In the genomic region with DNA sequence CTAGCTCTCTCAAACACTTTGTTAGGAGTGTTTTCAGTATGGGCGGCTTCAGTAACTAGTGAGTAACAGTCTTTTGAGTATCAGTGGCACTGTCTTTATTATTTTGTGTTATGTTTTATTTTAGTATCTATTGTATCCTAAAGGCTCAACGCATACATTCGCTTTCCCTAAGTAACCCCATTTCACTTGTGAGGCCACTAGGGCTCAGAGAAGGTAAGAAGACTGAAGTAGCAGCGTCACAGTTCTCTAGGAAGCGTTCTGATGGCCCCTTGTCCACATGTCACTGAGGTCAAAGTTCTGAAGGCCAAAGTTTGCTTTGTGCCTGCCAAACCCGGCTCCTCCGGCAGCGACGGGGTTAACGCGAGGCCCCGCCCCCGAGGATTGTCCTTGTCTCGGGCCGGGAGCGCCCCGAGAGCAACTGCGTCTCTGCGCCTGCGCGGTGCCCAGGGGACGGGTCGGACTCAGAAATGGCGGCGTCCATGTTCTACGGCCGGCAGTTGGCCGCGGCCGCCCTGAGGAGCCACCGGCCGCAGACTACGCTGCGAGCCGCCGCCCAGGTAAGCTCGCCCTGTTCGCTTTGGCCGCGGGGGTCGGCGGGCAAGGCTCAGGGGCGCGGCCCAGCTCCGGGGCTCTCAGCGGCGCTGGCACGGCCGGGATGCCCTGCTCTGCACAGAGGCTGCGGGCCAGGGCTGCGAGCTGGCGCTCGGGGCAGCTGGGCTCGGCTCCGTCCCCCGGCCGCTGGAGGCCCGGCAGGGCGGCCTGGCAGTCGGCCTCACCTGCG, we compare ENCODE assay signal across 7 mouse cellular contexts. TPM values are rescaled to one million over a fixed set of nuclear protein-coding genes. Genes with fewer than 3 reads are reported as not detected.
DNase-seq lines count a peak whose midpoint lies in the region; ATAC-seq lines count a peak whose summit lies in the region.

No protein-coding gene starts in this region.

- WGBS in embryonic facial prominence, embryonic 11.5 days = 3% methylated on average over 61 of the region's 61 CpGs
- 4% methylated on average over 61 of the region's 61 CpGs for WGBS in limb, embryonic 10.5 days
- 5% methylated on average over 47 of the region's 61 CpGs for WGBS in midbrain, embryonic 13.5 days

- H3K4me3 ChIP-seq in embryonic facial prominence, embryonic 11.5 days (ENCODE audit: low read depth, low read length) = peak overlapping the region; percentile 89
- peak overlapping the region; percentile 100 for H3K4me3 ChIP-seq in limb, embryonic 10.5 days
- H3K4me3 ChIP-seq in midbrain, embryonic 13.5 days (replicated peaks) = peak overlapping the region; percentile 96

- no peaks in the 10 kb centered on the region; the same call in 1 of the 2 replicates for H3K36me3 ChIP-seq in embryonic facial prominence, embryonic 11.5 days (replicated peaks; ENCODE audit: control insufficient read depth, insufficient read depth, low read depth, low read length)
- peaks cover 26% of the 10 kb centered on the region for H3K36me3 ChIP-seq in limb, embryonic 10.5 days
- peaks cover 8% of the 10 kb centered on the region; the same call in 1 of the 2 replicates for H3K36me3 ChIP-seq in midbrain, embryonic 13.5 days

- H3K4me2 ChIP-seq in embryonic facial prominence, embryonic 11.5 days (ENCODE audit: low read depth, low read length) = peak overlapping the region; percentile 38
- peak overlapping the region; percentile 62 for H3K4me2 ChIP-seq in midbrain, embryonic 13.5 days (replicated peaks)

- H3K27ac ChIP-seq in embryonic facial prominence, embryonic 11.5 days (replicated peaks; ENCODE audit: low read depth, low read length) = 0 out of 2 replicates have a peak overlapping the region, but pooled peaks have one; percentile 53
- peak overlapping the region; percentile 98 for H3K27ac ChIP-seq in limb, embryonic 10.5 days
- peak overlapping the region; percentile 84 for H3K27ac ChIP-seq in midbrain, embryonic 13.5 days

- peak; percentile 93 for ATAC-seq in embryonic facial prominence, embryonic 11.5 days (replicated peaks; ENCODE audit: insufficient number of reproducible peaks, low FRiP score, low TSS enrichment, low read depth)
- ATAC-seq in granulocyte monocyte progenitor cell, adult 5-6 weeks (replicated peaks; ENCODE audit: poor library complexity, severe bottlenecking) = peak; percentile 98
- peak; percentile 97 for ATAC-seq in midbrain, embryonic 13.5 days

- no peaks in the 10 kb centered on the region for H3K4me1 ChIP-seq in embryonic facial prominence, embryonic 11.5 days (ENCODE audit: control insufficient read depth, insufficient read depth, low read length)
- H3K4me1 ChIP-seq in limb, embryonic 10.5 days = peaks cover 12% of the 10 kb centered on the region
- peaks cover 22% of the 10 kb centered on the region for H3K4me1 ChIP-seq in midbrain, embryonic 13.5 days (replicated peaks)

- DNase-seq in adrenal gland, postnatal 14 days = peak; percentile 99
- peak; percentile 97 for DNase-seq in embryonic facial prominence, embryonic 11.5 days (ENCODE audit: low spot score)
- DNase-seq in kidney, adult 11 months = peak; percentile 92
- DNase-seq in limb, embryonic 10.5 days (ENCODE audit: low spot score) = peak; percentile 99
- DNase-seq in spleen, adult 12 weeks (ENCODE audit: low spot score) = peak; percentile 84

- H3K9me3 ChIP-seq in embryonic facial prominence, embryonic 11.5 days (replicated peaks; ENCODE audit: control insufficient read depth, low read length) = no peaks in the 10 kb centered on the region
- no peaks in the 10 kb centered on the region for H3K9me3 ChIP-seq in limb, embryonic 10.5 days (replicated peaks)
- H3K9me3 ChIP-seq in midbrain, embryonic 13.5 days = no peaks in the 10 kb centered on the region

- peak overlapping the region; percentile 91 for H3K9ac ChIP-seq in embryonic facial prominence, embryonic 11.5 days (replicated peaks; ENCODE audit: low read length)
- H3K9ac ChIP-seq in midbrain, embryonic 13.5 days (replicated peaks) = peak overlapping the region; percentile 96

- no peaks in the 10 kb centered on the region for H3K27me3 ChIP-seq in embryonic facial prominence, embryonic 11.5 days (ENCODE audit: control insufficient read depth, insufficient read depth, low read length)
- H3K27me3 ChIP-seq in limb, embryonic 10.5 days (ENCODE audit: low read depth, poor library complexity, severe bottlenecking) = no peaks in the 10 kb centered on the region
- H3K27me3 ChIP-seq in midbrain, embryonic 13.5 days = no peaks in the 10 kb centered on the region

RNA-seq across cellular contexts. Expression of gene Nudt15, which starts 4.5 kb away (rescaled TPM):
- 8.9 and 9.6 TPM in 2 replicates for total RNA-seq in adrenal gland, postnatal 14 days (2021)
- polyA plus RNA-seq in embryonic facial prominence, embryonic 11.5 days (2014; fragmentation: Nextera tagmentation; extraction: Ambion mirVana) = 9.8 and 10.0 TPM in 2 replicates
- total RNA-seq in granulocyte monocyte progenitor cell, adult 5-6 weeks (2014; fragmentation: Nextera tagmentation) = 0.09 and 4.1 TPM in 2 replicates
- 5.3 and 5.6 TPM in 2 replicates for total RNA-seq in granulocyte monocyte progenitor cell, adult 5-6 weeks (2017)
- polyA plus RNA-seq in limb, embryonic 10.5 days (2016; fragmentation: Nextera tagmentation; extraction: Ambion mirVana) = 6.6 and 7.6 TPM in 2 replicates
- 9.1 and 11.0 TPM in 2 replicates for polyA plus RNA-seq in midbrain, embryonic 13.5 days (2015; fragmentation: Nextera tagmentation; extraction: Ambion mirVana)

RNA-seq across cellular contexts. Expression of gene Sucla2, which starts 27.4 kb away (rescaled TPM):
- 999 and 1,057 TPM in 2 replicates for total RNA-seq in adrenal gland, postnatal 14 days (2021)
- polyA plus RNA-seq in embryonic facial prominence, embryonic 11.5 days (2014; fragmentation: Nextera tagmentation; extraction: Ambion mirVana) = 126 and 134 TPM in 2 replicates
- total RNA-seq in granulocyte monocyte progenitor cell, adult 5-6 weeks (2014; fragmentation: Nextera tagmentation) = 56.4 and 79.2 TPM in 2 replicates
- total RNA-seq in granulocyte monocyte progenitor cell, adult 5-6 weeks (2017) = 94.7 and 131 TPM in 2 replicates
- 90.6 and 102 TPM in 2 replicates for polyA plus RNA-seq in limb, embryonic 10.5 days (2016; fragmentation: Nextera tagmentation; extraction: Ambion mirVana)
- 108 and 111 TPM in 2 replicates for polyA plus RNA-seq in midbrain, embryonic 13.5 days (2015; fragmentation: Nextera tagmentation; extraction: Ambion mirVana)

RNA-seq across cellular contexts. Expression of gene Med4, which starts 42.7 kb away (rescaled TPM):
- 25.9 and 30.6 TPM in 2 replicates for total RNA-seq in adrenal gland, postnatal 14 days (2021)
- polyA plus RNA-seq in embryonic facial prominence, embryonic 11.5 days (2014; fragmentation: Nextera tagmentation; extraction: Ambion mirVana) = 107 and 113 TPM in 2 replicates
- total RNA-seq in granulocyte monocyte progenitor cell, adult 5-6 weeks (2014; fragmentation: Nextera tagmentation) = 51.8 and 57.7 TPM in 2 replicates
- 61.5 and 63.7 TPM in 2 replicates for total RNA-seq in granulocyte monocyte progenitor cell, adult 5-6 weeks (2017)
- polyA plus RNA-seq in limb, embryonic 10.5 days (2016; fragmentation: Nextera tagmentation; extraction: Ambion mirVana) = 120 and 123 TPM in 2 replicates
- polyA plus RNA-seq in midbrain, embryonic 13.5 days (2015; fragmentation: Nextera tagmentation; extraction: Ambion mirVana) = 91.2 and 96.7 TPM in 2 replicates

Comparison
In these comparisons a context has a peak if more than half of its experiments do, and no peak if none do; other contexts are left out.
1. Peak in every context shown above with its lines: DNase-seq, ATAC-seq, H3K4me3 ChIP-seq and H3K27ac ChIP-seq.